Mouse (Mus musculus) liver, adult 2 months (tissue): Measurements from ENCODE around the gene Slc13a2.

Experiments used
- CTCF ChIP-seq: fragments of 200-500 bp; IDR thresholded peaks from 2 replicates; pipeline ENCODE4 v1.5.1; 2011; ENCODE audit warnings: low read depth, low read length, control low read depth
- POLR2A ChIP-seq: fragments of 200-500 bp; IDR thresholded peaks from 2 replicates; pipeline ENCODE4 v1.6.1; 2011; ENCODE audit warnings: low read length, control low read depth; ENCODE audit not compliant: insufficient read depth; ENCODE audit errors: extremely low read depth

DNA sequence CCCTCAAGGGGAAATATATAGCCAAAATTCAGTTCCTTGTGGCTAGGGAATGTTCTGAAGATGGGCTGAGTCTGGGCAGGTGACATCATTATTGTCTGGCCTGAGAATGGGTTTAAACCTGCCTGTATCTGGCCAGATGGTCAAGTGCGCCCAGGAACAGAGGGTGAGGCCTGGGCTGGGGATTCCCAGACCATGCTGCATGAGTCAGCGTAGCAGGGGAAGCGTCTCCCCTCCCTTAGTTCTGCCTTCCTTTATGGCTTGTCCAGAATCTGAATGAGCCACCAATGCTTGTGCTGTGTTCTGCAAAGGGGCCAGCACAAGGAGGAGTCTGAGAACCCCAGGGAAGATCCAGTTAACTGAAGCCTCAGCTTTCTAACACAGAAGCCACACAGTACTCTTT lies 25.2 kb upstream of the Slc13a2 start:
- no peak for TF ChIP-seq CTCF
- no peak for TF ChIP-seq POLR2A
